Mouse (Mus musculus): ENCODE data around the gene Clic5.
"Not testable (repeated sequence)": the region's sequence is repeated elsewhere in the genome, so short reads cannot be mapped to it uniquely, and the experiment has no call there.

Clic5 gene

GRCm38 (mm10) chr17:44188042-44188768 is at the start of gene Clic5:
TSS of gene Clic5 (plus strand) at chr17:44188584.
- no peak for DNase-seq (ENCODE audit: low spot score)

- no peak for DNase-seq (ENCODE audit: low spot score)
These were observed 42.6 kb upstream of the Clic5 start for GRCm38 (mm10) chr17:44145806-44146205.

DNA sequence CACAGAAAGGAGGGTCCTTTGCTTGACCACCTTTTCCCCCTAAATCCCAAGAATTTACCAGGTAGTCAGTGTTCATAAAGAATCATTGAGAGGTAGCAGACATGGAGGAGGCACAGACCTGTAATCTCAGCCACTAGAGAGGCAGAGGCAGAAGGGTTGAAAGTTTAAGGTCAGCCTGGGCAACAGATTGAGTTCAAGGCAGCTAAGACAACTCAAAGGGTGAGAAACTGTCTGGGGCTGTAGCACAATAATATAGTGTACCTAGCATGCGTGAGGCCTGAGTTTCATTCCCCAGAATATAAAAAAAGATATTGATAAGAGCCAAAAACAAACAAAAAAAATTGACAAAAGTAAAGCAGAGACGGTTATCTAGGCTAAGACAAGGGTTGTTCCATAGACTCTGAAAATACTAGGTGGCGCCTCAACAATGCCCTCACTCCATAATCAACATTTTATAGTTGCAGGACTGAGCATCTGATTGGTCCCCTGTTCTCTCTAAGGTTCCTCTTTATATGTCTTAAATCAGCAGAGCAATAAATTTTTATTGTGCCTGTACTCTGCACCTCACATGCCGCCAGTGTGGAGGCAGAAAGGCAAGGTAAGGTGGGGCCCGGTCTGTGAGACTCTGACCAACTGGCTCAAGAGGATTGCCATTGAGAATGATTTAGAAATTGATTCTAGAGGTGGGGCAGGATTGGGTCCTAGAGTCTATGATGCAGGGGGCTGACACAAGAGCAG is 40.1 kb upstream of the Clic5 start:
- no peak for DNase-seq (ENCODE audit: low spot score)

DNA sequence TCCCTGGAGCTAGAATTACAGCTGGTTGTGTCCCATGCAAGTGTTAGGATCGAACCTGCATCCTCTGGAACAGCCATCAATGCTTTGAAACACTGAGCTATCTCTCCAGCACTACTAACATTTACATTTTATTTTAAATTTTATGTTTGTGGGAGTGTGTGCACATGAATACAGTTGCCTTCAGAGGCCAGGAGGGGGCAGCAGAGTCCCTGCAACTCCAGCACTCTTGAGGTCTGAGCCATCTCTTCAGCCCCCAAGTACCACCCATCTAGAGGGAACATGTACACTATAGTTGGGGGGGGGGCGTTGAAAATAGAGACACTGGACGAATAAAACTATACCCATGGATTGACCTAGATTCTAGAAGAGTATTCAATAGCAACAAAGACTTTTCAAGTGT is 37.3 kb upstream of the Clic5 start:
- no peak for DNase-seq (ENCODE audit: low spot score)

- DNase-seq (ENCODE audit: low spot score), result no peak
These were observed 36.5 kb upstream of the Clic5 start for GRCm38 (mm10) chr17:44151889-44152288.

DNA sequence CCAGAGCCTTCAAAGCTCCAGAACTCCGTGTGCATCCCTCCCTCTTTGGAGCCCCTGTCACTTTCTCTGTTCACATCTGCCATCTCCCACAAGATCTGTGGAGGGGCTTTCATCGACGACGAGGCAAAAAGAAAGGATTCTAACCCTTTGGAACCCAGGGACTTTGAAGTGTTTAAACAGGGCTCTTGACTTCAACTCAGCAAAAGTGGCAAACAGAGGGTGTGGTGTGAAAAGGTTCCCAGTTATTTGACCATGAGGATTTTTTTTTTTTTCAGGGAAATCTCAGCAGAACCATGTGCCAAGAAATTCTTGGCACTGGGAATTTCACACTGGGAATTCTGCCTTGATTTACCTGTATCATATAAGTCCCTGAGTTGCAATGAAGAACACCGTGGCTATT is 34.5 kb upstream of the Clic5 start:
- DNase-seq (ENCODE audit: low spot score), result no peak

GRCm38 (mm10) chr17:44155204-44155603 is 33.2 kb upstream of the Clic5 start:
- no peak for DNase-seq (ENCODE audit: low spot score)

DNA sequence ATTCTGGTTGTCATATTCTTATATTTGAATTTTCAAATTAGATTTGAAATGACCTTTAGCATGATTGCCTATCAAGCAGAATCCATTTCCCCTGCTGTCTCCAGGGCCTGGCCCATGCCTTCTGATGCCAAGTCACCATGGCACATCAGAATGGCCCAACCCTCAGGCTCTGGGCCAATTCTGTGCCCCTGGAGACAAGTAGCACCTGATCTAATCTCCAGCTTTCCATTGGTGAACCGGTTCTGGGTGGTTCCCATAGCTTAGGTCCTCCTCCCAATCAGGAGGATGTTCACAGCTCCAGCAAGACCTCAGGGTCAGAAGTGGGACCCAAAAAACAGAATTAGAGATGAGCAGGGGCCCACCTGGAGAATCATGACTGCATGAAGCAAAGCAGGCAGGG is 30.2 kb upstream of the Clic5 start:
- DNase-seq (ENCODE audit: low spot score), result no peak

GRCm38 (mm10) chr17:44160449-44160848 is 27.9 kb upstream of the Clic5 start:
- DNase-seq (ENCODE audit: low spot score), result no peak

- no peak for DNase-seq (ENCODE audit: low spot score)
These were observed 25.9 kb upstream of the Clic5 start for GRCm38 (mm10) chr17:44162514-44162913.

DNA sequence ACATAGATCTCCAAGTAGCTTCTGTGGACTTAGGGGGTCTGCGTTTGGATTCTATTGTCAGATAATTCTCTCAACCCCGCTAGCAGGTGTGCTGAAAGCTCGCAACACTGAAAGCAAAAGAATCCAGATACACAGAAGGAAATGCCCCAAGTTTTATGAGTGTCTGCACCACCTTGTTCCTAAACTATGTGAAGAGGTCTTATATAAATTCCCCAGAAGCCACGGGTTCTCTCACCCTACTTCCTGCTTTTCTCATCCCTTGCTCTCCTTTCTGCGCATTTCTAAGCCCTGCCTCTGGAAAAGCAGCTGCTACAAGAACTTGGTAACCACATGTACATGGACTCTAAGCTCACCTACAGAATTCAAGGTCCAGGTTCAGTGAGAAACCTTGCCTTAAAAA is 25.4 kb upstream of the Clic5 start:
- no peak for DNase-seq (ENCODE audit: low spot score)

DNA sequence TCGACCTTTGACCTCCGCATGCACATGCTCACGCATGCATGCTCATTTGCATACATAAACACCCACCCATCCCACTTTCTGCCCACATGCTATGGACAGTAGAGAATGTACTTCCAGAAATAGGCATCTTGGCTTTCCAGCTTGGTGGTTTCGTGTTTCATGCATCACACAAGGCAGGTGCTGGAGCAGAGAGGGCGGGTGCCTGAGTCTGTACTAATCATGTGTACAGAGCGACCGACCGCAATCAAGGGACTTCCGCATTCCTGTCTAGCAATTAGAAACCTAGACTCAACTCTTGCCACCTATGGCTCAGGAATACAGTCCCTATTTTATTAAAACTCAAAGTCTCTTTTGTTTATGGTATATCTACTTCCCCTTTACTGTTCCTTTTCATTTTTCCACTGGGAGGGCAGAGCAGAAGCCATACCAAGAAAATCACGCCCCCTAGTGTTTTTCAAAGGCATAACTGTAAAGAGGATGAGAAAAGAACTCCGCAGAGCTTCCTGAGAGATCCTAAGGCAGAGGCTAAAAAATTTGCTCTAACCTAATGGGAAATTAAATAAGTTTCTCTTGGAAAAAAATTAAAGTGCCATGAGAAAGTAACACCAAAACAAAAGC is 22.5 kb upstream of the Clic5 start:
- no peak for DNase-seq (ENCODE audit: low spot score)

- no peak for DNase-seq (ENCODE audit: low spot score)
These were observed 18.7 kb upstream of the Clic5 start for GRCm38 (mm10) chr17:44169676-44170075.

GRCm38 (mm10) chr17:44170316-44170715 is 18.1 kb upstream of the Clic5 start:
- no peak for DNase-seq (ENCODE audit: low spot score)

DNA sequence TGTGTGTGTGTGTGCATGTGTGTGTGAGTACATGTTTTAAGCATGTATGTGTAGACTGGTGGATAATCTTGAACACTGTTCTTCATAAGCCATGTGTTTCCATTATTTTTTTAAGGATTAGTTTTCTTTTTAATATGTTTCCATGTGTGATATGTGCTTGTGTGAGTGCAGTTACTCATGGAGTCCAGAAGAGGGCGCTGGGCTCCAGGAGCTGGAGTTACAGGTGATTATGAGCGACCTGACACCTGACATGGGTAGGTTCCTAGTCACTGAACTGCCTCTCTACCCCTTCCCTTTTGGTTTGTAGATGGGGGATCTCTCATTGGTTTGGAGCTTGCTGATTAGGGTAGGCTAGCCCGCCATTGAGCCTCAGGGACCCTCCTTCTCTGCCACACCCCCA is 16.5 kb upstream of the Clic5 start:
- no peak for DNase-seq (ENCODE audit: low spot score)

DNA sequence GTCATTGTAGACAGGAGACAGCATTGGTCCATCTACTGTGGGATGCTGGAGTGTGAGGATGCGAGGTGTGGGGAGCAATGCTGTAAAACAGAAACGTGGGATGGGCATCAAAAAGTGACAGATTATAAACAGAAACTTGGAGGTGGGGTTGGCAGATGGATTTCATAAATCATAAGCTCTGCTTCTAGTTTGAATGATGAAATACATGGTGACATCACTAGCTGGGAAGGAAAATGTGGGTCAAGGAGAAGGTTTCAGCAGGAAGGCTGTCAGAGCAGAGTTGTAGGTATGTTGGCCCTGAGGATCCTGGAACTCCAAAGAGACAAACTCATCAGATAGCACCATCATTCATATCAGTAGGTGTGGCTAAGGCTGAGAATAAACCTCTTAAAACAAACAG is 15.0 kb upstream of the Clic5 start:
- DNase-seq (ENCODE audit: low spot score), result no peak

- DNase-seq (ENCODE audit: low spot score), result no peak
These were observed 11.1 kb upstream of the Clic5 start for GRCm38 (mm10) chr17:44177291-44177690.

DNA sequence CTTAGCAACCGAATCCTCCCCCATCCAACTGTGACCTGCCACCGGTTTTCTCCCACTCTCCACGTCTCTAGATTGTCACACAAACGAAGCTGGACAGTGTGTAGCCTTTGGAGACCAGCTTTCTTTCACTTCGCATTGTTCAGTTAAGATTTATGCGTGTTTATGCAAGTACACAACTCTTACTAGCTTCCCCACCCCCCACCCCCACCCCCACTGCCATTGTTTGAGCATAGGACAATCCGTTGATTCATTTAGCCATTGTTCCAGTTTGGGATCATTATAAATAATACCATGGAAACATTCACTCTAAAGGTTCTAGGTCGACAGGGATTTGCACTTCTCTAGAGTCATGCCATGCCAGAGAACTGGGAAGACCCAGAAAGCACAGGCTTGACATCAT is 7.0 kb upstream of the Clic5 start:
- no peak for DNase-seq (ENCODE audit: low spot score)

DNA sequence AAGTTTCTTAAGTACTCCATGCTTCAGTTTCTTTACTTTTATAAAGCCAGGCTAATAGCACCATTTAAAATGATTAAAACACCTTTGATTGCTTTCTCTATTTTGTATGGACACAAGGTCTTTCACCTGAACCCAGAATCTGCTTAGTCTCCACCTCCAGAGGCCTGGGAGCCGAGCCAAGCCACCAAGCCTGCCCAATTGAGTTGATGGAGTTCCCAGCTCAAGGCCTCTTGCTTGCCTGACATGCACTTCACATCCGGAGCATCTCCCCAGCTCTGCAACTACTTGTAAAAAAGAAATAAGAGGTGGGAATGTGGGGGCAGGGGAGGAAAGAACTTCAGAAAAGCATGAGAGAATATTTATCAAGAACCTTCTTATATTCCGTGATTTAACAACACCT is 1.5 kb upstream of the Clic5 start:
- no peak for DNase-seq (ENCODE audit: low spot score)

DNA sequence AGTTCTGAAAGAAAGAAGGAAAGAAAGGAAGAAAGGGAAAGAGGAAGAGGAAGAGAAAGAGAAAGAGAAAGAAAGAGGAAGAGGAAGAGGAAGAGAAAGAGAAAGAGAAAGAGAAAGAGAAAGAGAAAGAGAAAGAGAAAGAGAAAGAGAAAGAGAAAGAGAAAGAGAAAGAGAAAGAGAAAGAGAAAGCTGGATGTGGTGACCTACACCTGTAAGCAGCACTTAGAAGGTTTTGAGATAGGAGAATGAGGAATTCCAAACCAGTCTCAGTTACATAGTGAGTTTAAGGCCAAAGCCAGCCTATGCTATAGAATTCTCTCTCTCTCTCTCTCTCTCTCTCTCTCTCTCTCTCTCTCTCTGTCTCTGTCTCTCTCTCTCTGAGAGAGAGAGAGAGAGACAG is 847 bp upstream of the Clic5 start:
- DNase-seq (ENCODE audit: low spot score), result not testable (repeated sequence)

DNA sequence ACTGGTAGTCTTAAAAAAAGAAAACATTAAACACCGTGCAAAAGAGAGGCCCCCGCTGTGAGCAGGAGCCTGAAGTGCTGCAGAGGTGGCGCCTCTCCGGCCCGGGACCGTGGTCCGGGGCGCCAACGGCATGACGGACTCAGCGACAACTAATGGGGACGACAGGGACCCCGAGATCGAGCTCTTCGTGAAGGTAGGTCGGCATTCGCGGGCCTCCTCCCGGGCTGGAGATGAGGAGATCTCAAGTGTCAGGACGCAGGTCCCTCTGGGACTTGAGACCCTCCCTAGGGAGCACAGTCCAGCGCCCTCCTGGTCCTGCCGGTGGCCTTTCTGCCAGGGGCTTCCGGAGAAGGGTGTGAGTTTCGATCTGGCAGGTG is 373 bp downstream of the Clic5 start:
- DNase-seq (ENCODE audit: low spot score), result no peak

GRCm38 (mm10) chr17:44189696-44190095 is 1.3 kb downstream of the Clic5 start:
- no peak for DNase-seq (ENCODE audit: low spot score)

DNA sequence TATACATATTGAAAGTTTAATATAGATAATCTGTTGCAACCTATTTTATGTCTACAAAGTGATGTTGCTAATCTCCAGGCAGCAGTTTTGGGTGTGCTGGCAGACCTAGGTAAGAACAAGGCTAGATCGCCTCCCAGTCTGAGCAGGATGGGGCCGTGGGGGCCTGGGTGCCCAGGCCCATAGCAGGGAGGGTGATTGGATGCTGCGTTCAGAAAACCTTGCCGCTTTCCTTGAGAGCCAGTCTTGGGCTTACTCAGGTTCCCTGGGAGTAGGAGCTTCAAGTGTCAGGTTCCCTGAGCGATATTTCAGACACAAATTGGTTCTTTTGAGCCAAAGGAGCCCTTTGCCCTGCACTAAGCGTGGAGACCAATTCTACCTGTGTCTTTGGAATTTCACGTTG is 1.9 kb downstream of the Clic5 start:
- DNase-seq (ENCODE audit: low spot score), result no peak

Data from testis, postnatal 14 days (tissue).